Mouse (Mus musculus) CH12.LX (cell line): ENCODE results near the gene Kcnh4. TPM values are rescaled to one million over a fixed set of nuclear protein-coding genes. Genes with fewer than 3 reads are reported as not detected.

ENCODE experiments used
- DNase-seq: peaks from one replicate; pipeline ENCODE4 v3.0.0-alpha.2; 2013; ENCODE audit errors: extremely low read depth
- H3K27ac ChIP-seq: 2 replicates; pipeline ENCODE4 v1.5.1; 2012; ENCODE audit warnings: low read depth, mild to moderate bottlenecking, control low read depth, moderate library complexity; ENCODE audit not compliant: insufficient read depth
- H3K27me3 ChIP-seq: replicated peaks from 2 replicates; pipeline ENCODE3; 2012; ENCODE audit warnings: inconsistent platforms
- H3K36me3 ChIP-seq, 2 experiments: replicated peaks in 1 of 2; 2 replicates each; pipeline versions ENCODE3 to v1.6.1; 2012; ENCODE audit warnings: inconsistent platforms in 1 of 2, low read length in 1 of 2, mild to moderate bottlenecking in 1 of 2, mixed read lengths in 1 of 2, moderate library complexity in 1 of 2; ENCODE audit not compliant: control insufficient read depth in 1 of 2, insufficient read depth in 1 of 2
- H3K4me1 ChIP-seq, 2 experiments: 2 replicates each; pipeline ENCODE4 v1.6.1; 2012; ENCODE audit warnings: inconsistent platforms in 1 of 2, moderate library complexity in 1 of 2; ENCODE audit not compliant: insufficient read depth in 2 of 2, control insufficient read depth in 1 of 2
- H3K4me2 ChIP-seq: 2 replicates; pipeline ENCODE4 v1.6.1; 2012; ENCODE audit warnings: low read depth, mild to moderate bottlenecking, control low read depth; ENCODE audit not compliant: poor library complexity, insufficient read depth, severe bottlenecking
- H3K4me3 ChIP-seq, 3 experiments: fragments of 150-350 bp in 1 of 3; sonication (generic) in 1 of 3; replicated peaks in 1 of 3; 2 replicates each; pipeline versions ENCODE3 to v1.5.1; 2011 to 2012; ENCODE audit warnings: low read depth in 2 of 3, low read length in 2 of 3, mild to moderate bottlenecking in 2 of 3, moderate library complexity in 2 of 3, control low read depth in 1 of 3, improper control_type of control experiment in 1 of 3, inconsistent platforms in 1 of 3, mixed read lengths in 1 of 3; ENCODE audit not compliant: poor library complexity in 1 of 3
- H3K79me2 ChIP-seq: replicated peaks from 2 replicates; pipeline ENCODE4 v1.6.1; 2012; ENCODE audit warnings: mild to moderate bottlenecking, moderate library complexity; ENCODE audit not compliant: control insufficient read depth, poor library complexity, insufficient read depth, severe bottlenecking; ENCODE audit errors: extremely low read depth
- H3K9ac ChIP-seq: 2 replicates; pipeline ENCODE4 v1.6.1; 2012; ENCODE audit warnings: low read depth, mild to moderate bottlenecking, control low read depth, moderate library complexity; ENCODE audit not compliant: insufficient read depth
- H3K9me3 ChIP-seq: replicated peaks from 2 replicates; pipeline ENCODE3; 2012; ENCODE audit warnings: low read length, inconsistent platforms, mixed read lengths
- CHD2 ChIP-seq: IDR thresholded peaks from 2 replicates; pipeline ENCODE4 v1.6.1; 2011; ENCODE audit warnings: low read length, improper control_type of control experiment
- CTCF ChIP-seq, 2 experiments: IDR thresholded peaks in 1 of 2; conservative IDR thresholded peaks in 1 of 2; 2 replicates each; pipeline ENCODE4 v1.5.1; 2011 to 2012; ENCODE audit warnings: low read depth in 2 of 2, low read length in 2 of 2, improper control_type of control experiment in 1 of 2, inconsistent platforms in 1 of 2, mild to moderate bottlenecking in 1 of 2, moderate library complexity in 1 of 2
- IRF4 ChIP-seq: IDR thresholded peaks from 2 replicates; pipeline ENCODE4 v1.6.1; 2014; ENCODE audit warnings: low read depth, mild to moderate bottlenecking, inconsistent platforms, low read length, improper control_type of control experiment
- KAT2A ChIP-seq: IDR thresholded peaks from 2 replicates; pipeline ENCODE4 v1.6.1; 2012; ENCODE audit warnings: low read length, improper control_type of control experiment, inconsistent platforms; ENCODE audit not compliant: insufficient replicate concordance
- MAZ ChIP-seq: IDR thresholded peaks from 2 replicates; pipeline ENCODE4 v1.6.1; 2012; ENCODE audit warnings: low read depth, mild to moderate bottlenecking, inconsistent platforms, low read length, improper control_type of control experiment, moderate library complexity
- MEF2A ChIP-seq: IDR thresholded peaks from 2 replicates; pipeline ENCODE4 v1.6.1; 2014; ENCODE audit warnings: low read depth, mild to moderate bottlenecking, inconsistent platforms, low read length, improper control_type of control experiment, borderline replicate concordance
- MXI1 ChIP-seq: IDR thresholded peaks from 2 replicates; pipeline ENCODE4 v1.6.1; 2011; ENCODE audit warnings: mild to moderate bottlenecking, low read depth, low read length, improper control_type of control experiment
- MYC ChIP-seq: IDR thresholded peaks from 2 replicates; pipeline ENCODE4 v1.6.1; 2011; ENCODE audit warnings: low read depth, mild to moderate bottlenecking, improper control_type of control experiment, low read length
- POLR2AphosphoS2 ChIP-seq: IDR thresholded peaks from 2 replicates; pipeline ENCODE4 v1.6.1; 2011; ENCODE audit warnings: low read depth, low read length, improper control_type of control experiment
- RAD21 ChIP-seq: IDR thresholded peaks from 2 replicates; pipeline ENCODE4 v1.6.1; 2011; ENCODE audit warnings: low read depth, mild to moderate bottlenecking, low read length, improper control_type of control experiment, moderate library complexity
- SIN3A ChIP-seq: IDR thresholded peaks from 2 replicates; pipeline ENCODE4 v1.6.1; 2012; ENCODE audit warnings: low read length, improper control_type of control experiment, inconsistent platforms
- TBP ChIP-seq: conservative IDR thresholded peaks from 2 replicates; pipeline ENCODE4 v1.6.1; 2011; ENCODE audit warnings: low read depth, low read length, improper control_type of control experiment
- USF1 ChIP-seq: IDR thresholded peaks from 2 replicates; pipeline ENCODE4 v1.6.1; 2014; ENCODE audit warnings: low read depth, mild to moderate bottlenecking, inconsistent platforms, low read length, improper control_type of control experiment
- ZC3H11A ChIP-seq: IDR thresholded peaks from 2 replicates; pipeline ENCODE4 v1.6.1; 2012; ENCODE audit warnings: low read depth, mild to moderate bottlenecking, inconsistent platforms, low read length, improper control_type of control experiment
- ZKSCAN1 ChIP-seq: IDR thresholded peaks from 2 replicates; pipeline ENCODE4 v1.6.1; 2012; ENCODE audit warnings: low read depth, inconsistent platforms, low read length, improper control_type of control experiment, borderline replicate concordance
- ZMIZ1 ChIP-seq: IDR thresholded peaks from 2 replicates; pipeline ENCODE4 v1.6.1; 2012; ENCODE audit warnings: low read depth, mild to moderate bottlenecking, inconsistent platforms, low read length, improper control_type of control experiment
- dilution Hi-C: fragments of 300-500 bp; cut with MboI; formaldehyde crosslinking; loops from 2 replicates; pipeline ENCODE4 v1.14.3; 2020; ENCODE audit warnings: low sequenced_read_pairs; ENCODE audit not compliant: extremely low pct_unique_long_range_greater_than_20kb, extremely low pct_ligation_motif_present
- in situ Hi-C: fragments of 300-500 bp; cut with MboI; formaldehyde crosslinking; loops from 3 replicates; pipeline ENCODE4 v1.14.3; 2019; ENCODE audit warnings: low sequenced_read_pairs, low pct_ligation_motif_present, low pct_unique_long_range_greater_than_20kb, mixed read lengths
- polyA plus RNA-seq: library from polyadenylated mRNA; unstranded; fragments of >175 nt; gene quantifications from 2 replicates; pipeline ENCODE4 v1.2.1, GENCODE M21; 2012; ENCODE audit warnings: low read depth; ENCODE audit not compliant: insufficient read length
- total RNA-seq, 2 experiments: library from RNA; depleted of rRNA; stranded (reverse); fragments of 300-350 nt in 1 of 2; fragments of >200 nt in 1 of 2; gene quantifications; 2 replicates each; pipeline ENCODE4 v1.2.3; 2012 to 2014

Gene Kcnh4
- total and polyA plus RNA-seq, 3 experiments, result 0.87 to 4.0 (median 2.2) TPM

GRCm38 (mm10) chr11:100713735-100714533 lies 45.8 kb downstream of the Kcnh4 start, which contains the start of gene Hspb9:
Gene Hspb9, plus strand, starts transcription at chr11:100713850.
- Histone ChIP-seq H3K79me2 (peaks cover 4% of the 10 kb centered on the region; the same call in 1 of the 2 replicates), H3K4me3 (no peak within 1 kb of the TSS), H3K27me3 (no peaks in the 10 kb centered on the region), H3K4me1 (peaks cover 9 to 20% of the 10 kb centered on the region in 2 experiments), H3K27ac (no peak within 1 kb of the TSS), H3K9ac (peak within 1 kb of the TSS; percentile 97; the same call in 1 of the 2 replicates), H3K9me3 (no peaks in the 10 kb centered on the region), H3K4me2 (no peak within 1 kb of the TSS), H3K36me3 (peaks cover 60 to 82% of the 10 kb centered on the region in 2 experiments)
- dilution Hi-C loops (no loop called here), in situ Hi-C loops (no loop called here)
- TF ChIP-seq MEF2A (no peak), CHD2 (no peak), MYC (no peak), CTCF (conservative IDR thresholded peaks at IDR 0.05 in 1 of 2, IDR thresholded peaks at IDR 0.05 in 1 of 2; ENCODE audit: low read depth in 2 of 2, low read length in 2 of 2) (no peak), MXI1 (no peak), USF1 (no peak), SIN3A (no peak), RAD21 (no peak), IRF4 (no peak), TBP (no peak), ZKSCAN1 (no peak), KAT2A (no peak)
- DNase-seq, result no peak

GRCm38 (mm10) chr11:100713174-100713573 lies 46.6 kb downstream of the Kcnh4 start:
- no peak for DNase-seq
- H3K36me3 ChIP-seq, result peaks cover 61 to 82% of the 10 kb centered on the region in 2 experiments
- no peak for TF ChIP-seq ZMIZ1
- TF ChIP-seq MAZ, result no peak
- TF ChIP-seq POLR2AphosphoS2, result 0 out of 2 replicates have a peak, but pooled peaks have one; percentile 1
- no peak for TF ChIP-seq ZC3H11A
- no peak for TF ChIP-seq MXI1
- TF ChIP-seq MEF2A, result no peak
- no peak for TF ChIP-seq RAD21
- TF ChIP-seq IRF4, result no peak
- TF ChIP-seq, all 38 proteins: peak for 1
- no peaks in the 10 kb centered on the region for H3K27me3 ChIP-seq
- dilution Hi-C loops (no loop called here), in situ Hi-C loops (no loop called here)
- H3K79me2 ChIP-seq, result peaks cover 4% of the 10 kb centered on the region; the same call in 1 of the 2 replicates
- no peak overlapping the region for H3K9ac ChIP-seq
- no peaks in the 10 kb centered on the region for H3K9me3 ChIP-seq
- H3K4me2 ChIP-seq, result no peak overlapping the region
- H3K4me3 ChIP-seq, result no peak overlapping the region
- H3K27ac ChIP-seq, result no peak overlapping the region
- peaks cover 9 to 28% of the 10 kb centered on the region in 2 experiments for H3K4me1 ChIP-seq
